Mouse (Mus musculus) bone marrow macrophage, adult 2 months (primary cell): ENCODE results near the gene Eif2d. TPM values are rescaled to one million over a fixed set of nuclear protein-coding genes. Genes with fewer than 3 reads are reported as not detected.

Experiments
- H3K27ac ChIP-seq: 2 replicates; pipeline ENCODE4 v1.5.1; 2012; ENCODE audit warnings: low read depth, low read length; ENCODE audit not compliant: insufficient read depth
- H3K4me1 ChIP-seq: 2 replicates; pipeline ENCODE4 v1.6.1; 2012; ENCODE audit warnings: low read length; ENCODE audit not compliant: control insufficient read depth, insufficient read depth
- H3K4me3 ChIP-seq: 2 replicates; pipeline ENCODE4 v1.5.1; 2012; ENCODE audit warnings: mild to moderate bottlenecking, low read length, moderate library complexity; ENCODE audit not compliant: insufficient read depth
- CTCF ChIP-seq: IDR thresholded peaks from 2 replicates; pipeline ENCODE4 v1.5.1; 2012; ENCODE audit warnings: low read depth, mild to moderate bottlenecking, low read length, moderate library complexity
- POLR2A ChIP-seq: IDR thresholded peaks from 2 replicates; pipeline ENCODE4 v1.6.1; 2012; ENCODE audit warnings: mild to moderate bottlenecking, low read depth, low read length, borderline replicate concordance
- polyA plus RNA-seq: library from polyadenylated mRNA; stranded (reverse); fragments of >200 nt; gene quantifications from 2 replicates; pipeline ENCODE4 v1.2.4, GENCODE M21; 2012; ENCODE audit not compliant: missing spikeins, insufficient read depth, insufficient read length

Eif2d gene
- polyA plus RNA-seq, 1 experiment = 23.2 TPM

DNA sequence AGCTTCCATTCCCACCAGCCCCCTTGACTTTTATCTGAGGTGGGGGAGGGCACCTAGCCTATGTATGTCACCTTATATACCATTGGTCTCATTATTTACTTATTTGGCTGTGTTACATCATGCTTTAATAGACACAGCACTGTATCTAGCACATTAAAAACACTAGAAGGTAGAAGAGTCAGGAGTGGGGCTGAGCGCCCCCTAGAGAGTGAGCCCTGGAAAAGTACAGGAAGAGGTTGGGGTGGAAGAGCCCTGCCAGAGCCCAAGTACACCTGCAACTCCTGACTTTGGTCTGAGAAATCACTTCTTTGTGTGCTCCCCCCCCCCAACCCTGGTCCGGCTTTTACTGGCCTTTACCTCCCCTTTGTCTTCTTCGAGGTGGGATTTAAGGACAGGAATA, 31.0 kb upstream of the Eif2d start:
- H3K27ac ChIP-seq = no peak overlapping the region
- no peak overlapping the region for H3K4me3 ChIP-seq
- peak; percentile 50 for TF ChIP-seq CTCF
- no peak for TF ChIP-seq POLR2A
- no peaks in the 10 kb centered on the region for H3K4me1 ChIP-seq

DNA sequence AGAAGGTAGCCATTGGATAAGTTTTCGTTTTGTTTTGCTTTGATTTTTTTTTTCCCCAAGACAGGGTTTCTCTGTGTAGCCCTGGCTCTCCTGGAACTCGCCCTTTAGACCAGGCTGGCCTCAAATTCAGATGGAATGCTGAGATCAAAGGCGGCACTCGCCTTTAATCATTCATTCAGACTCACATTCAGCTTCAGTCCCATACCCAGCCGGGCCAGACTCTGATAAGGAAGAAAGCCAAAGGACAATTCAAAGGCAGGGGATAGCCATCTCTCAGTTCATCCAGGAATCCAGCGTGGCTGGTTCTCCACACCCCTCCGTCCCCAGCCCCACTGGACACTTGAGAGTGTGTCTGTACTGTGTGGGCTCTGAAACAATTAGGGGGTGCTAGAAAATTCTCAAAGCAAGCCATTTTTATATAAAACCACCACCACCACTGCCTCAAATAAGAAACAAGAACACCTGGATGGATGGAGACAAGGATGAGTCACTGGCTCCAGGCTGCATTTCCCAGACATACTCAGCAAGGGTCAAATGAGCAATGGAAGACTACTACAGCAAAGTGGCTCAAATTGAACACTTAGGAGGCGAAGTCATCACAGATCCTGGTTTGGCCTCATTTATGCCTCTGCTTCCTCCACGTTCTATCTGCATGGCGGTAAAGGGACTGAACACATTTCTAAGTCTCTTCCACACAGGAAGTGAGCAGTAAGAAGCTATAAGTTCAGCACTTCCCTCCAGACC, 29.3 kb upstream of the Eif2d start:
- TF ChIP-seq POLR2A (no peak), CTCF (no peak)
- no peak overlapping the region for H3K4me3 ChIP-seq
- no peaks in the 10 kb centered on the region for H3K4me1 ChIP-seq
- no peak overlapping the region for H3K27ac ChIP-seq

DNA sequence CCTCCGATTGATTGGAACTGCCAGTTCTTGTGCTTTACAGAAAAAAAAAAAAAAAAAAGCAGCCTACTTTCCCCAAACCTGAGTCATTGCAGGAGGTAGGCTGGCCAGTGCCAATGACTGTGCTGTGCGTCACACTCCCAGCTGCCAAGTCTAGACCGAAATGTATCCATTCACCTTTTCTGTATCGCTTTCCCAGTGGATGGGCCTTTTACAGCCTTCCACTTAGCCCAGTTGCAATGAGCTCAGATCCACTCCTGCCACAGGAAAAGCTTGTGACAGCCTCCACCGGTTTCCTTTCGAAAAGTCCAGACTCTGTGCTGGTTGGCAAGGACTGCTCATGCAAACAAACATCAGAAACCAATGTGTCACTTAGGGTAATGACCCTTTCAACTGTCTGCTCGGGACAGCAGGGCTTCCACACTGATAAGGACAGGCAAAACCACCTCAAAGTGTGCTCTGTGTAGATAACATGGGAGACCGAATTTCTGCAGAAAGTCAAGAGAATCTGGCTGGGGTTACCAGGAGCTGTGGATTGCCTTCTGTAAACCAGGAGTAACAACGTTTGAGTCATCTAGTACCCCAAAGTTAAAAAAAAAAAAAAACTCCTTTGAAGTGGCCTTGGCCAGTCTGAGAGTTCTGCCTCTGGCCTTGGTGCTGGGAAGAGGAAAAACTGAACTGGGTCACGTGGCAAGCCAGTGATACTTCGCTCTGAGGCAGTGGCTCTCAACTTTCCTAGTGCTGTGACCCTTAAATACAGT, 26.8 kb upstream of the Eif2d start:
- Histone ChIP-seq H3K4me3 (no peak overlapping the region), H3K4me1 (no peaks in the 10 kb centered on the region), H3K27ac (no peak overlapping the region)
- no peak for TF ChIP-seq CTCF
- no peak for TF ChIP-seq POLR2A

- Histone ChIP-seq H3K27ac (no peak overlapping the region), H3K4me3 (no peak overlapping the region), H3K4me1 (peaks cover 18% of the 10 kb centered on the region)
- TF ChIP-seq CTCF (no peak), POLR2A (no peak)
These were observed 18.8 kb upstream of the Eif2d start for GRCm38 (mm10) chr1:131134231-131134630.

GRCm38 (mm10) chr1:131134942-131135522, 17.9 kb upstream of the Eif2d start:
- peak overlapping the region; percentile 77 for H3K27ac ChIP-seq
- peak overlapping the region; percentile 42 for H3K4me3 ChIP-seq
- TF ChIP-seq POLR2A = no peak
- TF ChIP-seq CTCF = no peak
- peaks cover 24% of the 10 kb centered on the region for H3K4me1 ChIP-seq

DNA sequence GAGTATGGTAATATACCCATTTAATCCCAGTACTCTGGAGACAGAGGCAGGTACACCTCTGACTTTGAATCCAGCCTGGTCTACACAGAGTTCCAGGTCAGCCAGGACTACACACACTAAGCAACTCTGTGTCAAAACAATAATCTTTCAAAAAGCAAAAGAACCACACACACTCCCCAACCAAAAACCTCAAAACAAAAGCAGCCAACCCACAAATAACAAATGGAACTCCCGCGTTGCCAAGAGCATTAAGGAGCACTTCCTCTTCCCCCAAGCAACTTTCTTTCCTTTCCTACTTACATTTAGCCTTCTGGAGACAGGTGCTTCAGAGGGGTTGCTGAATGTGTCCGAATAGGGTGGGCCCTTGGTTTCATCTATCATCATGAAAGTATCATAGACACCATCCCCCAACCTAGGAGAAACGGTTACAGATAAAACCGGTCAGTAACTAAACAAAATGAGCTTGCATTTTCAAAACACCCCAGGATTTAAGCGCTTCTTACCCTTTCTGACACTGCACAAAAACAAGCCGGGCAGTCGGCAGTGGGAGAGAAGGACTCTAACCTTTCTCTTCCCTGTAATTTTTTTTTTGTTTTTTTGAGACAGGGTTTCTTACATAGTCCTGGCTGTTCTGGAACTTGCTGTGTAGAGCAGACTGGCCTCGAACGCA, 16.9 kb upstream of the Eif2d start:
- TF ChIP-seq POLR2A = no peak
- no peak for TF ChIP-seq CTCF
- H3K4me3 ChIP-seq = peak overlapping the region; percentile 52
- peaks cover 32% of the 10 kb centered on the region for H3K4me1 ChIP-seq
- H3K27ac ChIP-seq = peak overlapping the region; percentile 77

GRCm38 (mm10) chr1:131137111-131137510, 15.9 kb upstream of the Eif2d start:
- Histone ChIP-seq H3K4me3 (peak overlapping the region; percentile 59), H3K27ac (peak overlapping the region; percentile 25; the same call in 1 of the 2 replicates), H3K4me1 (peaks cover 41% of the 10 kb centered on the region)
- TF ChIP-seq CTCF (no peak), POLR2A (no peak)

DNA sequence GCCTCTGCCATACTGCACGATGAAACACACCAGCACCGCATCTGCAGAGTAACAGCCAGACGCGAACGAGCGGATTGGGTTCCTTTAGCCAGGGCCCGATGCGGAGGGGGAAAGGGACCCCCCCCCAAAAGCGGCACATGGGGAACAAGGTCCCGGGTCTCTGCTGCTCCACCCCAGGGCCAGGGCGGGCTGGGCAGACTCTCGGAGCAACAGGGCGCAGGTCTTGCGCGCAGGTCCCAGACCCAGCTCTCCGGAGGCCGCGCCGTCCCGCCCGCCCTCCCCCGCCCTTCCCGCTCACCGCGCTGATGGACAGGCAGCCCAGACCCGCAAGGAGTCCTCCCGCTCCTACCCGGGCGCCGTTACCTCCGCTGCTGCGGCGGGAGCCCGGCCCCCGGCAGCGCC, 15.3 kb upstream of the Eif2d start:
- peak overlapping the region; percentile 95 for H3K4me3 ChIP-seq
- peak overlapping the region; percentile 45 for H3K27ac ChIP-seq
- TF ChIP-seq CTCF (no peak), POLR2A (no peak)
- H3K4me1 ChIP-seq = peaks cover 44% of the 10 kb centered on the region

DNA sequence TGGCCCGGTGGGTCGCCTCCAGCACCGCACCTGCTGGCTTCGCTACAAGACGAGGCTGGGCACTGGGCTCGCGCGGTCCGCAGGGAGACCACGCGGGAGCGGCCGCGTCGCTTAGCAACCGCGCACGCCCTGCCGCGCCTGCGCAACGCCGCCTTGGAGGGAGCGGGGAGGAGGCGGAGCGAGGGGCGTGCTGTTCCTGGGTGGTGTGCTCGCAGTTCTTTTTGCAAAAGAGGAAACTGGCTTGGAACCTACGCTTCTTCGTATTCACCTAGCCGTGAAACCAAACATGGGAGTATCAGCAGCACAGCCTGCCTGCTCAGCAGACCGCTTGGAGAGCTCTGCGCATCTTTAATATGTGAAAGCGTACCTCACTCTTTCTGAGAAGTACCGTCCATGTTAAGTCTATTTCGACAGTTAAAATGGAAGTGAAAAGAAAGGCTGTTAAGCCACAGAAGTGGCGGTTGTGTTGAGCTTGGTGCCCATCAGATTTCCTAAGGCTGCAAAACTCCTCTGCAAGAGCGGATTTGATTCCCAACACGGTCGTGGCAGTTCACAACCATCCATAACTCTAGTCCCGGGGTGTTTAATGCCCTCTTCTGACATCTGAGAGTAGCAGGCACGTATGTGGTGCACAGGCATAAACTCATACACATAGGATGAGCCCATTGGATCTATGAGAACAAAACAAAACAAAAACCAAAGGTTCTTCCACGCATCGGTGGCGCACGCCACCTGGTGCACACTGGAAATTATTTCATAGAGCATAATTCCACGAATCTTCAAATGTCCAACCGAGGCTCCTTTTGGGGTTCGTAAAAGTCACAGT, 14.6 kb upstream of the Eif2d start, which contains the start of gene Dyrk3:
Dyrk3 (minus strand) TSS at position 150 of the 826 bp plus-strand sequence.
- H3K27ac ChIP-seq = peak within 1 kb of the TSS; percentile 87
- H3K4me3 ChIP-seq = peak within 1 kb of the TSS; percentile 95
- H3K4me1 ChIP-seq = peaks cover 45% of the 10 kb centered on the region
- TF ChIP-seq CTCF = no peak
